Mouse (Mus musculus): ENCODE results near the gene Sav1.

Sav1 gene

DNA sequence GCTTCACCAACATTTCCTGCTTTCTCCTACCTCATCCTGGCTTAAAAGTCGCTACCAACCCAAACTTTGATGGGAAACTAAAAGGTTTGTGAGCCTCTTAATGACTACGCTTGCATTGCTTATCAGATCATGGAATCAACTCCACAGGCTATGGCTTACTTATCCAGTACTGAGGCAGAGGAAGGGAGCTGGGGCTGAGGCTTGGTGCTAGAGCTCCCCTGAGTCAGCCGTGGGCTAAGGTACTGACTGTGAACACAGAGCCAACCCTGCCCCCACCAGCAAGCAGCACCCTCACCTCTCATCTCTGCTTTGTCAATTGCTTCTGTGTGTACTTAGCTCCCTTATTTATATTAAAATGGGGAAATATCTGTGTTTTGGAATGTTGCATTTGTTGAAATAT, 39.3 kb downstream of the Sav1 start:
- DNase-seq = no peak

DNA sequence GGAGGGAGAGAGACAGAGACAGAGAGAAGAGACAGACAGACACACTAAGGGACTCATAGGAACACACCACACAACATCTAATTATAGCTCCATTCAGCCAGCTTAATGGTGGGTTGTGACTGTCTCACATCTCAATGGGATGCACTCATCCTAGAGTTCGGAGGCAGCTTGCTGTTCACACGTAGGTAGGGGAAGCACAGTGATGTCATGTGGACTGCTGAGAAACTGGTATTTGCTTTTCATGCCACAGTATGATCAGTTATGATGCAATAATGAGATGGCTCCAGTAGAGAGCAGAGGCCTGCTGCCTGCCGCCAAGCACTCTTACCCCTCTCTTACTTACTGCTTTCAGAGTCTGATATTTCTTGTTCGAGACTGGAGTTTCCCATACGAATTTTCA, 40.9 kb downstream of the Sav1 start:
- DNase-seq = no peak

DNA sequence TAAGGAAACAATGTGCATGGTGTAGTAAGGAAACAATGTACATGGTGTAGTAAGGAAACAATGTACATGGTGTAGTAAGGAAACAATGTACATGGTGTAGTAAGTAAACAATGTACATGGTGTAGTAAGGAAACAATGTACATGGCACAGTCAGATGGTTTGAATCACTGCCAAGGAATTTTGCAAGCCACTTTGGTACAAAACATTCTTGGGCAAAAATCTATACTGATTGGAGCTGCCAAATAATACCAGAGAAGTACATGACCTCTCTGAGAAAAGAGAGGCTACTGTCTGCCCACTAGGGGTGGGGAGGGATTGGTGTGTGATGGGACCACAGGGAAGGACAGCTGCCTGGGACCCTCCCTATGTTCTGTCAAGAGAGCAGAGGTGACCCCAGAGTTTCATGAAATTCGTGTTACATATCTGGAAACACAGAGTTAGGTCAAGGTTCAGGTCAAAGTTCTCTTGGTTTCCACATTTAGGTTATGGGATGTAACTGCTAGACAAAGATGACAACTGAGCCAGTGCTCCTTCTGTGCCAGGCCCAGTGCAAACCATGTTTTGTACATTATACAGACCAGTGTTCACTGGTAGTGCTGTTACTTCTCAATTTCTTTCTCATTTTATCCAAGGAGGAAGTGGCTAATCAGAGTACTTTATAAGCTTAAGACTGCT, 45.0 kb downstream of the Sav1 start:
- no peak for DNase-seq

DNA sequence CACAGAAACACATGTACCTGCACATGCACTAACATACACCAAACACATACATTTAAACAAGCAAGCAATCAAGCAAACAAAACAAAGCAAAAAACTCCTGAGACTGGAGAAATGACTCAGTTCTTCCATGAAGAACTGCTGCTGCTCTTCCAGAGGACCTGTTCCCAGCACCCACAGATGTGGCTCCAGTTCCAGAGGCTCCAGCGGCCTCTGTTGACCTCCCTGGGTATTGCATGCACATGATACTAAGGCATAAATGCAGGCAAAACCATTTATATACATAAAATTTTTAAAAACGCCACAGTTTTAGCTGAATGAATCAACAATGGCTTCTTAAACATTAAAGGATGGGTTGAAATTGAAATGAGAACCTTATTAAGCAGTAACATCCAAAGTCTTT, 47.5 kb downstream of the Sav1 start:
- DNase-seq = no peak

DNA sequence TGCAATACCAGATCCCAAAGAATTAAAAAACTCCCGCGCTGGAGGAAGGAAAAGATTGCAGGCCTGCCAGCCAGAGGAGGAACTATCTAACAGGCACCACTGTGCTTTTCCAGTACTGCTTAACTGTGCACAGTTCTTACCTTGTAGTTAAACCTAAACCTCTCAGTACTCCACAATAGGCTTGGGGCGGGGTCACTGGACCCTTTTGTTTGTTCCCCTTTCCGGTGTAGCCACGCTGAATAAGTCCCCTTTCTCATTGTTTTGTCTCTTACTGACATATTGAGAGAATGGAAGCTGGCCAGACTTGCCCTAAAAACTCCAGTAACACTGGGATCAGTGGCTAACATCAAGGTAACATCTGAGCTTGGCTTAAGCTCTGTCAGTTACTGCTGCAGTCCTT, 49.1 kb downstream of the Sav1 start:
- DNase-seq = no peak

DNA sequence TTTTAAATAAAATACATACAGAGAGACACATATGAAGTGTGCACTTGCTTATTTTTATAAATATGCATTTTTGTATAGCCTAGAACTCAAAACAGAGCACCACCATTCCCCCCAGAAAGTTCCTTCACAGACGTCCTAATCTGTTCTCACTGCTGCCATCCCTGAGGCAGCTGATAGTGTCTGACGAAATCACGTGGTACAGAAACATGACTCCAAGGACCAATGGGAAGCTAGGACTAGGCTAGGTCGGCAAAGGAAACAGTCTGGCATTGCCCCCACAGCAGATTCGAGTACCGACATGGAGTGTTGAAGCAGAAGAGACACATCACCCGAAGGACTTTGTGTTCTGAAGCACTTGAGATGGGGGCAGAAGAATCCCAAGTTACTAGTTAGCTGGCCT, 60.1 kb downstream of the Sav1 start:
- no peak for DNase-seq

DNA sequence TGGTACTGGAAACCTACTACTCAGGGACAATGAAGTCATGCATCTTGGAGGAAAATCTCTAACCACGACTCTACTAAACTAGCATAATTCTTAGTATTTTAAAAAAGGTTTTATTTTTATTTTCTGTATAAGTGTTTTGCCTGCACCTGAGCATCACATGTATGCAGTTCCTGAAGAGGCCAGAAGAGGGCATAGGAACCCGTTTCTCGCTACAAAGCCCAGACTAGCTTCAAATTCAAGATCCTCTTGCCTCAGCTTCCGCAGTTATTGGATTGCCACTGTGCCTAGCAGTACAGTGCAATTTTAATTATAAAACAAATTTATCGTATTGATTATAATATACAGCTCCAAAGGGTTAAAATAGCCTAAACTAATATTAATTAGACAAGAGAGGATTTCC, 62.8 kb downstream of the Sav1 start:
- DNase-seq = no peak

DNA sequence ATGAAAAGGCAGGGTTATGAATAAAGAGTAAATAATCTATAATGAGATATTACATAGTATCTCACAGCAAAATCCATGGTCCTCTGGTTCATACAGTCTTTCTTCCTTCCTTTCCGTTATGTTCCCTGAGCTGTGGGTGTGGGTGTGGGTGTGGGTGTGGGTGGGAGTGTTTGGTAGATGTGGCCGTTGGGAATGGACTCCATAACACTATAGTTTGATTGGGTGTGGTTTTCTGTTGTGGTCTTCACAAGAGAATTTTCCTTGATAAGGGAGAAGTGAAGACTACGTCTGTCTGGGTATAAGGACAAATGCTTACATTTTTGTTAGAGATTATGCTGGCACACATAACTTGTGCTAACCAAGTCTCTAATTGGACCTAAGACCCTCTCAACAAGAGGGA, 63.2 kb downstream of the Sav1 start:
- no peak for DNase-seq

DNA sequence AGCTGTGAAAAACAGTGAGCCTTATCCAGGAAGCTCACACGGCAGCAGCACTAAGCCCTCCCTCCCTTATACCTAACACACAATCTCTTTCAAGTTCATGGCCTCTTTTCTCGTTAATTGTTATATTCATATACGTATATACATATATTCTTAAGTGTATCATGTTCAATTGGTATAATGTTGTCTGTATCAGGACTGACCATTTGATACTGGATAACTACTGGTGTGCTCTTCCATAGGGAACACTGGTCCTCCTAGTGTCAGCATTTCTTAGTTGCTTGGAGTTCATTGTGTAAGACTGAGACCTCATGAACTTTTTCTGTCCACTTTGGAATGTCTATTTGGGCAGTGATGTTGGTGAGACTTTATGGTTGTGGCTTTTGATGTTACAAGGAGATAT, 63.7 kb downstream of the Sav1 start:
- DNase-seq = no peak

DNA sequence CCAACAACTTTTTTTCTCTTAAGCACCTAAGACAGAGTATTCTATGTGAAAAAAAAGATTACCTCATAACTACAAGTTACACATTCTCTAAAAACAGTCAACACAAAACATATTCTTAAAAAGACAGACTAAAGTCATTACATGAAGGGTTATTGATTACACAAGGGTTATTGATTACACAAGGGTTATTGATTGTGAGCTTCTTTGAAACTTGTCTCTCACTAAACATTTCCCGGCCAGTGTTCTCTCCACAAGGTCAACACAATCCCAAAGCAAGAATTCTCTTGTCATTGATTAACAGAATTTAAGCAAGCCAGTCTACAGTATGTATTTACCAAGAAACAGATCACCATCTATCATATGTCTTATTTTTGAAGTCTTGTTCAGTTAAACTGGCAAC, 64.7 kb downstream of the Sav1 start:
- DNase-seq = no peak

DNA sequence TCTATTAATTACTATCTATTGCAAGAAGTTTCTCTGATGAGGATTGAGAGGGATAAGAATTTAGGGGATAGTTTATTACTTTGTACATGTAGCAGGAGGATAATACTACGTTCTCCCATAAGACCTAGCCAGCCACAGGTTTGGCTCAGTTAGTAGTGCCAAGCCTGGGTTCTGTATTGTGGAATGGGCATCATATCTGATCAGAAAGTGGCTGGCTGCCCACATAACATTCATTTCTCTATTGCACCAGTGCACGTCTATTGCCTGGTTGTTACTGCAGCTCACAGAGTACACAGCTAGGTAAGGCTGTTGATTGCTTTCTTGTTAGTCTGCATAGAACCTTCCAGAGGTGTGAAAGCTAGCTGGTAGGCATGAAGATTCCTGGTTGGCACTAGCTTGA, 68.9 kb downstream of the Sav1 start:
- DNase-seq = no peak

Measured in cerebellum, adult 11 months (tissue).